Mouse (Mus musculus) lung, embryonic 15.5 days (tissue): ENCODE results near the gene Coro1a. TPM values are rescaled to one million over a fixed set of nuclear protein-coding genes. Genes with fewer than 3 reads are reported as not detected.
"Not testable (repeated sequence)": the region's sequence is repeated elsewhere in the genome, so short reads cannot be mapped to it uniquely, and the experiment has no call there.

Experiments used
- ATAC-seq: fragments of 200-750 bp; cut with Nextera tagmentation; 2 replicates; pipeline ENCODE4 v1.8.0; 2017; ENCODE audit warnings: moderate number of reproducible peaks, borderline replicate concordance; ENCODE audit not compliant: low FRiP score, low TSS enrichment; ENCODE audit errors: extremely low read depth
- H3K27ac ChIP-seq: fragments of 300-500 bp; sonication (generic); 2 replicates; pipeline ENCODE4 v1.5.1; 2015; ENCODE audit warnings: moderate library complexity, mild to moderate bottlenecking, inconsistent platforms
- H3K27me3 ChIP-seq: fragments of 300-500 bp; sonication (generic); 2 replicates; pipeline ENCODE4 v1.6.1; 2015; ENCODE audit warnings: inconsistent platforms
- H3K36me3 ChIP-seq: fragments of 300-500 bp; sonication (generic); 2 replicates; pipeline ENCODE4 v1.6.1; 2015; ENCODE audit warnings: inconsistent platforms
- H3K4me1 ChIP-seq: fragments of 300-500 bp; sonication (generic); 2 replicates; pipeline ENCODE4 v1.6.1; 2015; ENCODE audit warnings: inconsistent platforms
- H3K4me2 ChIP-seq: fragments of 300-500 bp; sonication (generic); 2 replicates; pipeline ENCODE4 v1.6.1; 2015; ENCODE audit warnings: inconsistent platforms, mild to moderate bottlenecking, moderate library complexity
- H3K4me3 ChIP-seq: fragments of 300-500 bp; sonication (generic); 2 replicates; pipeline ENCODE4 v1.5.1; 2015; ENCODE audit warnings: mild to moderate bottlenecking, inconsistent platforms
- H3K9ac ChIP-seq: fragments of 300-500 bp; sonication (generic); 2 replicates; pipeline ENCODE4 v1.6.1; 2015; ENCODE audit warnings: inconsistent platforms
- H3K9me3 ChIP-seq: fragments of 300-500 bp; sonication (generic); 2 replicates; pipeline ENCODE4 v1.6.1; 2016; ENCODE audit warnings: inconsistent platforms
- WGBS: fragments of 180-500 bp; shearing (Covaris S2); methylation state at CpG from one replicate; pipeline ENCODE4 v1.1.7; 2015; 5-methylcytosine and 5-hydroxymethylcytosine counted together
- polyA plus RNA-seq: library from polyadenylated mRNA; unstranded; fragments of >200 nt; fragmentation: Nextera tagmentation; extraction: Ambion mirVana; gene quantifications from 2 replicates; pipeline ENCODE4 v1.2.1, GENCODE M21; 2015

The Coro1a gene
- polyA plus RNA-seq, 1 experiment from 2014 or later, result 58.1 TPM

DNA sequence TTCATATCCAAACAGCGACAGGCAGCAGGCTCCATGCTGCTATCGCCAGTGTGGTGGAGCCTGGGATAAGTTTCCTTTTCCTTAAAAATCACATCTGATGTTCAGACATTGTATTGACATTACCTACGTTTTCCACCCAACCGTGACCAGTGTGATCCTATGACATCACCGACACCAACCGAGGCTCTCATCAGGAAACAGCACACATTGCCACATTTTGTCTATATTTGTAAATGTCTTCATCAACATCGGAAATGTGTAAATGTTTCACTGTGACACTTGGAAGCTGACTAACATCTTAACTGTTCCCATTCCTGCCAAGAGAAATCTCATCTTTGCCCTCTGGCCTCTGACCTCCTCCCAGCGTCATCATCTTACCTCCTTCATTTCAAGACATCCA, 28.5 kb upstream of the Coro1a start:
- peaks cover 4% of the 10 kb centered on the region; the same call in 1 of the 2 replicates for H3K4me1 ChIP-seq
- H3K27me3 ChIP-seq, result no peaks in the 10 kb centered on the region
- ATAC-seq, result no peak
- H3K9ac ChIP-seq, result no peak overlapping the region
- 69% methylated on average over 8 of the region's 8 CpGs for WGBS
- no peaks in the 10 kb centered on the region for H3K36me3 ChIP-seq
- H3K9me3 ChIP-seq, result no peaks in the 10 kb centered on the region
- H3K4me2 ChIP-seq, result no peak overlapping the region
- no peak overlapping the region for H3K27ac ChIP-seq
- H3K4me3 ChIP-seq, result no peak overlapping the region

DNA sequence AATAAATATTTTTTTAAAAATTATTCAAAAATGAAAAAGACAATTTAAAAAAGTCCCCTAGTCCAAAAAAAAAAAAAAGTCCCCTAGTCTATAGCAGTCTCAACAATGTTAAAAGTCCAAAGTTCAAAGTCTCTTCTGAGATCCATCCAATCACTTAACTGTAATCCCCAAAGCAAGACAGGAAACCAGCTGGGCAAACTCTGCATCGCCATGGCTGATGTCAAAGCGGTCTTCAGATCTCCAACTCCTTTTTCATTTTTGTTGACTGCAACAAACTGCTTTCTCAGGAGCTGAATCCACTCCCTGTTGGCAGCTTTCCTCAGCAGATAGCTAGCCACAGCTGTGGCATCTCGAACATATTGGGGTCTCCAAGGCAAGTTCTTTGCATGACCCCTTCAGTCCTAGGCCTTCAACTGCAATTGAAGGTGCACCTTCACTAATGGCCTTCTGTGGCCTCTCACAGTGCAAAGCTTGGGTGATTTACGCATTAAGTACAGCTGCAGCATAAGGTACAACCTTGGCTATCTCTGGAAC, 22.7 kb upstream of the Coro1a start:
- H3K9me3 ChIP-seq, H3K4me3 ChIP-seq, H3K27me3 ChIP-seq, H3K4me2 ChIP-seq, H3K36me3 ChIP-seq, H3K4me1 ChIP-seq, H3K9ac ChIP-seq: not testable (repeated sequence)
- H3K27ac ChIP-seq, result 0 out of 2 replicates have a peak overlapping the region, but pooled peaks have one; percentile 12
- 46% methylated on average over 4 of the region's 4 CpGs for WGBS
- peak; percentile 76; the same call in 1 of the 2 replicates for ATAC-seq

DNA sequence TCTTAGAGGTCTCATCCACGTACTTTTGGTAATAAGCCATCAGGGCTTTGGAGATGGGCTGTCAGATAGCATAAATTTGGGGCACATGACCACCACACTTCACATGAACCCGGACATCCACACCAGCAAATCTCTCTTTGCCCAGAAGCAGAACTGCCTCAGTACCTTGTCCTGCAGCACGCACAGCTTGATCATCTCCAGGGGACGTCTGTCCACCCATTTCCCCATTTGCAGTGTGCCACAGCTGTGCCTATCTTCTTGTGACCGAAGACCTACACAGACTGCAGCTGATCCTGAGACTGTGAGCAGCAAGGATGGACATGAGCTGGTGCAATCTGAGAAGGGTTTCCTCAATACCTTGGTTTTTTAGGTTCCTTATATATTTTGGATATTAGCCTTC, 18.1 kb upstream of the Coro1a start:
- H3K4me1 ChIP-seq, result no peaks in the 10 kb centered on the region
- H3K27ac ChIP-seq, result no peak overlapping the region
- H3K4me3 ChIP-seq, result no peak overlapping the region
- no peaks in the 10 kb centered on the region for H3K9me3 ChIP-seq
- H3K36me3 ChIP-seq, result no peaks in the 10 kb centered on the region
- no peak overlapping the region for H3K4me2 ChIP-seq
- H3K27me3 ChIP-seq, result no peaks in the 10 kb centered on the region
- H3K9ac ChIP-seq, result no peak overlapping the region
- WGBS, result 73% methylated on average over 5 of the region's 5 CpGs
- no peak for ATAC-seq

DNA sequence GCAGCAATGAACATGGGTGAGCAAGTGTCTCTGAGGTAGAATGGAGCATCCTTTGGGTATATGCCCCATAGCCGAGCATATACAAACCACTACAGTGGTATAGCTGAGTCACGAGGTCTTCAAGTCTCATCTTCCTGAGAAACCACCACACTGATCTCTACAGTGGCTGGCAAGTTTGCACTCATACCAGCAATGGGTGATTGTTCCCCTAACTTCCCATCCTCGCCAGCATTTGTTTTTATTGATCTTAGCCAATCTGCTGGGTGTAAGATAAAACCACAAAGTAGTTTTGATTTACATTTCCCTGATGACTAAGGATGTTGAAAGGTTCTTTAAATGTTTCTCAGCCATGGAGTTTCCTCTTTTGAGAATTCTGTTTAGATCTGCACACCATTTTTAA, 17.5 kb upstream of the Coro1a start:
- no peaks in the 10 kb centered on the region for H3K27me3 ChIP-seq
- 58% methylated on average over 3 of the region's 3 CpGs for WGBS
- H3K27ac ChIP-seq, result no peak overlapping the region
- no peaks in the 10 kb centered on the region for H3K4me1 ChIP-seq
- H3K9me3 ChIP-seq, result no peaks in the 10 kb centered on the region
- H3K4me3 ChIP-seq, result no peak overlapping the region
- ATAC-seq, result no peak
- H3K9ac ChIP-seq, result no peak overlapping the region
- H3K4me2 ChIP-seq, result no peak overlapping the region
- no peaks in the 10 kb centered on the region for H3K36me3 ChIP-seq

DNA sequence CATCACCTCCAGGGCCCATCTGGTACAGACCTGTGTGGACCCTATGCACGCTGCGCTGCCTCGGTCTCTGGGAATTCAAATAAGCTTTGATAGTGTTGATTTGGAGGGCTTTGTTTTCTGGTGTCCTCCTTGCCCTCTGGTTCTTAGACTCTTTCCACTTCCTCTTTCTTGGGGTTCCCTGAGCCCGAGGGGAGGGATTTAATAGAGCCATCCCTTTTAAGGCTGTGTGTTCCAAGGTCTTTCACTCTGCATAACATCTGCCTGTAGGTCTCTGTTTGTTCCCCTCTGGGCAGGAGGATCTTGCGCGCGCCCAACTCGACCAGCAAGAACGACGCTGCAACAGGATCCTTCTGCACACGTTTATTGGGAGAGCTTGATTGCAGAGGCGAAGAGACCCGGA, 14.0 kb upstream of the Coro1a start:
- Histone ChIP-seq H3K9ac (no peak overlapping the region), H3K4me3 (no peak overlapping the region), H3K36me3 (no peaks in the 10 kb centered on the region), H3K4me1 (no peaks in the 10 kb centered on the region; the same call in 1 of the 2 replicates), H3K9me3 (no peaks in the 10 kb centered on the region), H3K4me2 (no peak overlapping the region), H3K27ac (no peak overlapping the region), H3K27me3 (no peaks in the 10 kb centered on the region)
- no peak for ATAC-seq
- WGBS, result 93% methylated on average over 13 of the region's 13 CpGs

DNA sequence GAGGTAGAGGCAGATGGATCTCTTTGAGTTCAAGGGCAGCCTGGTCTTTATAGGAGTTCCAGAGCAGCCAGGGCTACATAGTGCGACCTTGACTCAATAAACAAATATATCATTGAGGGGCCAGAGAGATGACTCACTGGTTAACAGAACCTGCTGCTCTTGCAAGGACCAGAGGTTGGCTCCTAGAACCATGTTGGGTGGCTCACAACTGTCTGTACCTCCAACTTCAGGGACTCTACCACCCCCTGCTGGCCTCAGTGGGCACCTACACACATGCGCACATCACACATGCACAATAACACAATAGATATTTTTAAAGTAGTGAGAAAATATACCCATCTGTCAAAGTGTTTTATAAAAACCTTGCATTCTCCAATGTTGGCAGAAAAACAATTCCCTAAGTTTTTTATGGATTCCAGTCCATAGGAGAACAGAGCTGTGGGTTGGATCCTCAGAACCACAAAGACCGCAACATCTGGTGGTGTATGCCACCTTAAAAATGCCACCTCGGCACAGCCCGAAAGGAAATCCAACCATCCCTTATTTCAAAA, 11.3 kb upstream of the Coro1a start:
- Histone ChIP-seq H3K9ac (no peak overlapping the region), H3K4me1 (no peaks in the 10 kb centered on the region; the same call in 1 of the 2 replicates), H3K27me3 (no peaks in the 10 kb centered on the region), H3K4me2 (no peak overlapping the region), H3K36me3 (no peaks in the 10 kb centered on the region), H3K9me3 (no peaks in the 10 kb centered on the region), H3K27ac (no peak overlapping the region), H3K4me3 (no peak overlapping the region)
- no peak for ATAC-seq
- WGBS, result 94% methylated on average over 5 of the region's 5 CpGs

DNA sequence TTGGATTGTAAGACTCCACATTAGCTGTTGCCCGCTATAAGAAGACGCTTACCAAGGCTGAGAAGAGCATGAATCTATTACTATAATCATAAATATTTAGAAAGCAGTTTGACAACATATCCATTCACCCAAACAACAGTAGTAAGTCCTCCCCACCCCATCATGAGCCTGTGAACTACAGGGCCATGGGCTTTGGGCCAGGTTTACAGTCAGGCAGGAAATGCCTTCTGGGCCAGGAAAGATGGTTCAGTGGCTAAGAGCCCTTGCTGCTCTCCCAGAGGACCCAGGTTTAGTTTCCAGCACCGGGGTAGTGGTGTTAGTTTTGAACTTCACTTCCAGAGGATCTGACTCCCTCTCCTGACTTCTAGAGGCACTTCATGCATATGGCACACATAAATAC, 10.0 kb upstream of the Coro1a start:
- 51% methylated on average over 3 of the region's 3 CpGs for WGBS
- no peaks in the 10 kb centered on the region for H3K27me3 ChIP-seq
- H3K9me3 ChIP-seq, result no peaks in the 10 kb centered on the region
- no peaks in the 10 kb centered on the region for H3K36me3 ChIP-seq
- no peak overlapping the region for H3K27ac ChIP-seq
- no peak overlapping the region for H3K9ac ChIP-seq
- no peak for ATAC-seq
- no peak overlapping the region for H3K4me3 ChIP-seq
- H3K4me2 ChIP-seq, result no peak overlapping the region
- no peaks in the 10 kb centered on the region; the same call in 1 of the 2 replicates for H3K4me1 ChIP-seq

DNA sequence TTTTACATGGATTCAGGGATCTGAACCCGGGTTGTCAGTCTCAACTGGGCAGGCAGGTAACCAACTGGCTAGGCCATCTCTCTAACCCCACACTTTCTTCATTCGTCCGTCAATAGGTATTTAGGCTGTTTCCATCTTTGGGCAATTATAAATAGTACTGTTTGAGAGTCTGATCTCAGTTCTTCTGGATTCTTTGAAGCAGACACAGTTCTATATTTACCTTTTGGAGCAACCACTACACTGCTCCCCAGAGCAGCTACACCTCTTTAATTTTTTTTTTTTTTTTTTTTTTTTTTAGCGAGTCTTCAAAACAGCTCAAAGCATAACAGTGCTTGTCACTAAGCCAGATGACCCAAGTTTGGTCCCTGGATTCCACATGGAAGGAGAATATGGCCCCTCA, 8.1 kb upstream of the Coro1a start:
- no peak overlapping the region for H3K4me2 ChIP-seq
- no peak overlapping the region for H3K9ac ChIP-seq
- H3K4me3 ChIP-seq, result no peak overlapping the region
- no peak for ATAC-seq
- H3K27ac ChIP-seq, result no peak overlapping the region
- 79% methylated on average over 4 of the region's 4 CpGs for WGBS
- no peaks in the 10 kb centered on the region for H3K9me3 ChIP-seq
- no peaks in the 10 kb centered on the region for H3K27me3 ChIP-seq
- H3K4me1 ChIP-seq, result no peaks in the 10 kb centered on the region; the same call in 1 of the 2 replicates
- H3K36me3 ChIP-seq, result no peaks in the 10 kb centered on the region

DNA sequence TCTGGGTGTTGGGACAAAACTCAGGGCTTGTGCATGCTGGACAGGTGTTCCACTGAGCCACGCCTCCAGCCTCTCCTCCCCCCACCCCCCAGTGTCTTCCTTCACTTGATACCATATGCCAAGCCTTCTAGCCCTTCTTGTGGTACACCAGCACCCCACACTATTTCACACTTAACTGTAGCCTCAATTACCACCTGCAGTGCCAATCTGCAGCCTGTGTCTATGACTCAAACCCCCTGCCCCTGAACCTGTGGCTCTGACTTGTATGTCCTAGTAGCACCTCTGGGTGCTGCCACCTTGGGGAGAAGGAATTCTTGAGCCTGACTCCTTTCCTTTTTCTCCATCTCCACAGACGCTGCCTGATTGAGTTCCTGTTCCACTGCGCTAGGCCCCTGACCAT, 4.3 kb upstream of the Coro1a start:
- 64% methylated on average over 3 of the region's 3 CpGs for WGBS
- no peak overlapping the region for H3K4me2 ChIP-seq
- H3K4me3 ChIP-seq, result no peak overlapping the region
- H3K9me3 ChIP-seq, result no peaks in the 10 kb centered on the region
- ATAC-seq, result no peak
- no peak overlapping the region for H3K27ac ChIP-seq
- no peak overlapping the region for H3K9ac ChIP-seq
- H3K4me1 ChIP-seq, result no peaks in the 10 kb centered on the region
- no peaks in the 10 kb centered on the region for H3K36me3 ChIP-seq
- no peaks in the 10 kb centered on the region for H3K27me3 ChIP-seq

DNA sequence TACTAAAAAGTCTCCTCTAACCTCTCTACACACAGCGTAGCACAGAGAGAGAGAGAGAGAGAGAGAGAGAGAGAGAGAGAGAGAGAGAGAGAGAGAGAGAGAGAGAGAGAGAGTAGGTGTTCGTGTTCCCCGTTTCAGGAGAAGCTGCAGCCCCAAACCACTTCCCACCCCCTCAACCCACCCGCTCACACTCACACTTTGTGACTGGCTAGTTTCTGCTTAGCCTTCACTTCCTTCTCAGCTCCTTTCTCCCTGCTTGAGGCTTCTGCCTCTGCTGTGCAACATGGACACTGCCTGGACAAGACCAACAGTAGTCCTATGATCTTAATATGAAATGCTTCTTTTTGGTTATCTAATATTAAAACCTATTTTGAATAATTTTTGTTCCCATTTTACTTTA, 2.7 kb upstream of the Coro1a start:
- WGBS, result 83% methylated on average over 4 of the region's 4 CpGs
- Histone ChIP-seq H3K36me3 (no peaks in the 10 kb centered on the region), H3K4me1 (no peaks in the 10 kb centered on the region), H3K4me2 (no peak overlapping the region), H3K4me3 (no peak overlapping the region), H3K9me3 (no peaks in the 10 kb centered on the region), H3K27ac (no peak overlapping the region), H3K9ac (no peak overlapping the region), H3K27me3 (peaks cover 7% of the 10 kb centered on the region; the same call in 1 of the 2 replicates)
- ATAC-seq, result no peak

DNA sequence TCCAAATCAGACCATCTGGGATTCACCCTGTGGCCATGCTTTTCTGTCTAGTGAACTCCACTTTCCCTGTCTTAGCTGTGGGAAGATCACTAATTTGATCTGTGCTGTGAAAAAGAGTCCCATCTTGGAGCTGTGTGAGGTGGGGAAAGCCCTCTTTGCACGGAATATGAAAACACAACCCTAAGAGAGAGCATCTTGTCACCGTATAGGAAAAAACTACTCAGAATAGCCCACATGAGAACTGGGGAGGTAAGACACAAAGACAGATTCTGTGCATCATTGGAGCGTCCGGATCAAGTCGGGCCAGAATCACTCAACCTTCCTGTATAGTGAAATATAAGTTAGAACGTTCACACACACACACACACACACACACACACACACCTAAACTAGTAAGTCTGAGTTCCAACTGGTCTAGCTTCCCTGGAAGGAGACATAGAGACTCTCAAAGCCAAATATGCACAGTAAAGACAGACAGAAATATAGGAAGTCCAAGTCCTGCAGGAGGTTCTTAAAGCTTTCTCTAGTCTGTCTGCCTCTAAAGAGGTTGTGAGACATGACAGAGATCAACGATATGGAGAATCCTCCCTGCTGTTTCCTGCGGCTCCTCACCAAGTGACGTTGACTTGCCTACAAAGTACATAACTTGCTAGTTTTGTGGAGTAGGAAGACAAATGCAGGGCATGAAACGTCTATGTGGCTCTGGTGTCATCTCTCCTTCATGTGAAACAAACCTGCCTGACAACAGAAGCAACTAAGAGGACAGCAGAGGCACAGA, 777 bp upstream of the Coro1a start:
- no peak for ATAC-seq
- H3K4me3 ChIP-seq, result no peak overlapping the region
- H3K36me3 ChIP-seq, result no peaks in the 10 kb centered on the region
- H3K27me3 ChIP-seq, result peaks cover 25% of the 10 kb centered on the region
- no peaks in the 10 kb centered on the region for H3K9me3 ChIP-seq
- H3K27ac ChIP-seq, result no peak overlapping the region
- peaks cover 15% of the 10 kb centered on the region for H3K4me1 ChIP-seq
- no peak overlapping the region for H3K9ac ChIP-seq
- WGBS, result 78% methylated on average over 10 of the region's 10 CpGs
- H3K4me2 ChIP-seq, result no peak overlapping the region
